Mouse (Mus musculus) forebrain, embryonic 11.5 days (tissue): ENCODE measurements around the gene Rrp15. TPM values are rescaled to one million over a fixed set of nuclear protein-coding genes. Genes with fewer than 3 reads are reported as not detected.
A peak's percentile ranks its signal among the peaks of the same experiment; 100 is the strongest.
"Not testable (repeated sequence)": the region's sequence is repeated elsewhere in the genome, so short reads cannot be mapped to it uniquely, and the experiment has no call there.

ENCODE experiments used
- ATAC-seq: fragments of 200-750 bp; cut with Nextera tagmentation; replicated peaks from 2 replicates; pipeline ENCODE4 v1.8.0; 2017; ENCODE audit warnings: moderate TSS enrichment; ENCODE audit not compliant: low FRiP score
- DNase-seq: peaks from one replicate; pipeline ENCODE4 v3.0.0-alpha.2; 2017; ENCODE audit warnings: low spot score
- H3K27ac ChIP-seq: fragments of 300-500 bp; sonication (generic); 2 replicates; pipeline ENCODE4 v1.5.1; 2014; ENCODE audit warnings: low read depth, low read length
- H3K27me3 ChIP-seq: fragments of 300-500 bp; sonication (generic); 2 replicates; pipeline ENCODE4 v1.6.1; 2014; ENCODE audit warnings: mild to moderate bottlenecking, low read length, mixed read lengths; ENCODE audit not compliant: control insufficient read depth, insufficient read depth
- H3K36me3 ChIP-seq: fragments of 300-500 bp; sonication (generic); 2 replicates; pipeline ENCODE4 v1.6.1; 2014; ENCODE audit warnings: mild to moderate bottlenecking, low read length, moderate library complexity, mixed read lengths; ENCODE audit not compliant: control insufficient read depth, insufficient read depth
- H3K4me1 ChIP-seq: fragments of 300-500 bp; sonication (generic); replicated peaks from 2 replicates; pipeline ENCODE4 v1.6.1; 2014; ENCODE audit warnings: low read length, mixed read lengths; ENCODE audit not compliant: control insufficient read depth, insufficient read depth
- H3K4me2 ChIP-seq: fragments of 300-500 bp; sonication (generic); 2 replicates; pipeline ENCODE4 v1.6.1; 2014; ENCODE audit warnings: low read depth, mild to moderate bottlenecking, low read length, moderate library complexity, mixed read lengths; ENCODE audit not compliant: severe bottlenecking
- H3K4me3 ChIP-seq: fragments of 300-500 bp; sonication (generic); 2 replicates; pipeline ENCODE4 v1.5.1; 2014; ENCODE audit warnings: low read depth, low read length
- H3K9ac ChIP-seq: fragments of 300-500 bp; sonication (generic); 2 replicates; pipeline ENCODE4 v1.6.1; 2014; ENCODE audit warnings: low read length
- H3K9me3 ChIP-seq: fragments of 300-500 bp; sonication (generic); 2 replicates; pipeline ENCODE4 v1.6.1; 2016; ENCODE audit warnings: low read length, mixed read lengths; ENCODE audit not compliant: control insufficient read depth
- WGBS: fragments of 180-500 bp; shearing (Covaris S2); extraction: QIAGEN DNeasy Blood & Tissue Kit; methylation state at CpG from one replicate; pipeline ENCODE4 v1.1.7; 2014; 5-methylcytosine and 5-hydroxymethylcytosine counted together
- polyA plus RNA-seq: library from polyadenylated mRNA; unstranded; fragments of >200 nt; fragmentation: Nextera tagmentation; extraction: Ambion mirVana; gene quantifications from 2 replicates; pipeline ENCODE4 v1.2.1, GENCODE M21; 2014

The Rrp15 gene
- polyA plus RNA-seq, 1 experiment from 2014 or later = 69.4 TPM

DNA sequence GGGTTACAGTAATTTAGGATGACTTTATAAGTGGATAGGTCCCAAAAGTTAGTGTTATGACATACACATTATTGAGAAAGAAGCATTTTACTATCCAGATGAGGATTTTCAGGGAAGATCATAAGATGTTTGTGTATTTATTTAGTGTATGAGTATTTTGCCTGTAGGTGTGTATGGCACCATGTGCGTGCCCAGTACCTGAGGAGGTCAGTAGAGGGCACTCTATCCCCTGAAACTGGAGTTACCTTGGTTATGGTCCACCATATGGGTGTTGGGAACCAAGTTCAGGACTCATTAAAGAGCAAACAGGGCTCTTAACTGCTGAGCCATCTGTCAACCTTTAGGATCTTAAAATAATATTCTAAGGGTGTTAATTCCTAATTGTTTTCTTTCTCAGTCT lies 19.2 kb upstream of the Rrp15 start:
- no peak for ATAC-seq
- DNase-seq = no peak
- H3K4me3 ChIP-seq = no peak overlapping the region
- H3K36me3 ChIP-seq = no peaks in the 10 kb centered on the region
- no peak overlapping the region for H3K4me2 ChIP-seq
- H3K27me3 ChIP-seq = no peaks in the 10 kb centered on the region
- no peaks in the 10 kb centered on the region for H3K4me1 ChIP-seq
- WGBS = 85% methylated on average over 1 of the region's 1 CpGs
- no peak overlapping the region for H3K27ac ChIP-seq
- H3K9ac ChIP-seq = no peak overlapping the region
- no peaks in the 10 kb centered on the region for H3K9me3 ChIP-seq

DNA sequence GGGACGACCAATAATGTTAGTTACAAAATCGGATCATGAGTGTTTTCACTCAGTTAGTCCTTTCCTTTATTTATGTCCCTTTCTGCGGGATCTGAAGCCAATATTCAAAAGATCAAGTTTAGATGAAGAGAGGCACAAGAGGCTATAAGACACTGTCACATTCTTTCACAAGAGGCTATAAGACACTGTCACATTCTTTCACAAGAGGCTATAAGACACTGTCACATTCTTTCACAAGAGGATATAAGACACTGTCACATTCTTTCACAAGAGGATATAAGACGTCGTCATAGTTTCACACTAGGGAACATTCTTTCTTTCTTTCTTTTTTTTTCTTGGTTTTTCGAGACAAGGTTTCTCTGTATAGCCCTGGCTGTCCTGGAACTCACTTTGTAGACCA lies 14.3 kb upstream of the Rrp15 start:
- 69% methylated on average over 6 of the region's 6 CpGs for WGBS
- not testable (repeated sequence) for H3K9me3 ChIP-seq, DNase-seq, H3K4me3 ChIP-seq, H3K4me2 ChIP-seq, H3K36me3 ChIP-seq, ATAC-seq, H3K4me1 ChIP-seq, H3K27me3 ChIP-seq, H3K9ac ChIP-seq, H3K27ac ChIP-seq

DNA sequence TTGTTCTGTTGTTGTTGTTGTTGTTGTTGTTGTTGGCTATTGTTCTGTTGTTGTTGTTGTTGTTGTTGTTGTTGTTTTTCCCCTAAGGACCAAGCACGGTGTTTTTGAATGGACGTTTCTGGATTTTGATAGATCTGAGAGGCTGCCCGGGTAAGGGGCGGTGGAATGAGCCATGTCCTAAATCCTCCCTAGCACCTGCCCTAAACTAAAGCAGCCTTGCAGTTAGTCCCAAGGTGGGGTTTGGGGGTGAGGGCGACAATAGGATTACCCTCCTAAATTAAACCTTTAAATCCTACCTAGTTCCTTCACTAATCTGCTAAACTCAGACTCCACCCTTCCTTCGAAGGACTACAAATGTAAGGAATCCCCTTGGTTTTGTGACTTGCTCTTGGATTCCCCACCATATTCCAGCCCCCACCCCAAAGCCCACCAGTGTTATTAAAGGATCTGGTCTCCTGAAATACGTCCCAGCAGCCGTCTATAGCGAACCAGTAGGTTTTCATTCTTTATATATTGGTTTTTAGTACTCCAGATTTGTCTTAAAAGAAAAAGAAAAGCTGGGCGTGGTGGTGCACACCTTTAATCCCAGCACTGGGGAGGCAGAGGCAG lies 621 bp upstream of the Rrp15 start:
- H3K27me3 ChIP-seq = no peaks in the 10 kb centered on the region
- H3K4me2 ChIP-seq = peak overlapping the region; percentile 59
- H3K27ac ChIP-seq = no peak overlapping the region
- ATAC-seq (peak; percentile 78), DNase-seq (no peak)
- no peaks in the 10 kb centered on the region for H3K9me3 ChIP-seq
- H3K36me3 ChIP-seq = no peaks in the 10 kb centered on the region
- H3K4me3 ChIP-seq = peak overlapping the region; percentile 75
- H3K9ac ChIP-seq = peak overlapping the region; percentile 89
- WGBS = 34% methylated on average over 10 of the region's 10 CpGs
- peaks cover 7% of the 10 kb centered on the region; the same call in 1 of the 2 replicates for H3K4me1 ChIP-seq

DNA sequence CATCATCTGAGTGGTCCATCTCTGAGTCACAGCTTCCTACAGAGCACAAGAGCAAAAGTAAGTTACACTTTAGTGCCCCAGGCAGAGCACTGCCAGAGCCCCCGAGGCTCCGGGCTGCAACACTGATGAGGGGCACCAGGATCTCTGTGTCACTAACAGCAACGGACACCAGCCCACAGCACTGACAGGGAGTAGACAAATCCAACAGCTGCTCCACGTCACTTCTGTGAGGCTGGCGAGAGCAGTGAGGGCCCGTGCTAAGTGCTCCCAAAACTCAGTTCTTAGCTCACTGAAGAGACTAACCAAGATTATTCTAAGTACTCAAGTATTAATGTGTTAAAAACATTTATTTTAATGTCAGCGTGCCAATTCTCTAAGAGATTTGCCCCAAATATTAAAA lies 9.3 kb downstream of the Rrp15 start:
- DNase-seq (no peak), ATAC-seq (no peak)
- Histone ChIP-seq H3K27ac (no peak overlapping the region), H3K9ac (no peak overlapping the region), H3K36me3 (peaks cover 3% of the 10 kb centered on the region; the same call in 1 of the 2 replicates), H3K9me3 (no peaks in the 10 kb centered on the region), H3K4me1 (no peaks in the 10 kb centered on the region), H3K4me2 (no peak overlapping the region), H3K4me3 (no peak overlapping the region), H3K27me3 (no peaks in the 10 kb centered on the region)
- WGBS = 86% methylated on average over 7 of the region's 7 CpGs

DNA sequence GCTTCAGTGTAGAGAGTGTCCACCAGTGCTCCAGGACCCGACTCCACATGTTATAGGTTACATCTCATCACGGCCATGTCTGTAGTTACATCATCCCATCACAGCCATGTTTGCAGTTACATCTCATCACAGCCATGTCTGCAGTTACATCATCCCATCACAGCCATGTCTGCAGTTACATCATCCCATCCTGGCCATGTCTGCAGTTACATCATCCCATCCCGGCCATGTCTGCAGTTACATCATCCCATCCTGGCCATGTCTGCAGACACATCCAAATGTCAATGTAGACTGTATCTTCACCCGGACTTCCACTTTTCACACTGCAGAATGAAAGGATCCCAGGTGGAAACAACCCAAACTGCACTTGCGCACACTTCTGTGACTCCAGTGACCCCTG lies 13.6 kb downstream of the Rrp15 start:
- Histone ChIP-seq H3K4me3 (no peak overlapping the region), H3K9me3 (no peaks in the 10 kb centered on the region), H3K4me1 (no peaks in the 10 kb centered on the region), H3K27me3 (no peaks in the 10 kb centered on the region), H3K4me2 (no peak overlapping the region), H3K27ac (no peak overlapping the region), H3K36me3 (peaks cover 3% of the 10 kb centered on the region; the same call in 1 of the 2 replicates), H3K9ac (no peak overlapping the region)
- no peak for DNase-seq
- 94% methylated on average over 5 of the region's 5 CpGs for WGBS
- ATAC-seq = no peak

DNA sequence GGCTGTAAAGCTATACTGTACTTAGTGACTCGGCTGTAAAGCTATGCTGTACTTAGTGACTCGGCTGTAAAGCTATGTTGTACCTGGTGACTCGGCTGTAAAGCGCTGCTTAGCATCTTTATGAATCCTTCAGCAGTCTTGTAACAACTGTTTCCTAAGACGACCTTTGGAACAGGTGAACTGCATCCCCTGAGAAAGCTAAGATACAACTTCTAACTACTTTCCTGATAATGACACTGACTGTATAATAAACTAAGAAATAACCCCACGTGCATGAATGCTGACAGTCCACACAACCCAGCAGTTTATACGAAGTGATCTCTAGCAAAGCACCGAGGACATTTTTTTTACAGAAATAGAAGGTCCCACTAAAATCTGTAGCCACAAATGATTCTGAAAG lies 16.1 kb downstream of the Rrp15 start:
- Histone ChIP-seq H3K9ac (no peak overlapping the region), H3K4me1 (no peaks in the 10 kb centered on the region), H3K9me3 (no peaks in the 10 kb centered on the region), H3K36me3 (peaks cover 3% of the 10 kb centered on the region; the same call in 1 of the 2 replicates), H3K4me2 (no peak overlapping the region), H3K27ac (no peak overlapping the region), H3K27me3 (no peaks in the 10 kb centered on the region), H3K4me3 (no peak overlapping the region)
- DNase-seq = no peak
- WGBS = 96% methylated on average over 8 of the region's 8 CpGs
- ATAC-seq = no peak

DNA sequence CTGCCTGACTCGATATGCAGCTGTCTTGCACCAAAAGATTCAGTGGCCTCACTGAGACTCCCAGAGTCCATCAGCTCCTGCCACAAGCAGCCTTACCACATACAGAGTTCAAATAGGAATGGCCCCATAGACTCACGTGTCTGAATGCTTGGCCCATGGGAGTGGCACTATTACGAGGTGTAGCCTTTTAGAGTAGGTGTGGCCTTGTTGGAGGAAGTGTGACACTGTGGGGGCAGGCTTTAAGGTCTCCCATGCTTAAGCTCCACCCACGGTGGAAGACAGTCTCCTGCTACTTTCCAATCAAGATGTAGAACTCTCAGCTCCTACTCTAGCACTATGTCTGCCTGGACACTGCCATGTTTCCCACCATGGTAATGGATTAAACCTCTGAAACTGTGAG lies 20.4 kb downstream of the Rrp15 start:
- Histone ChIP-seq H3K27me3 (no peaks in the 10 kb centered on the region), H3K36me3 (no peaks in the 10 kb centered on the region; the same call in 1 of the 2 replicates), H3K9me3 (no peaks in the 10 kb centered on the region), H3K4me3 (no peak overlapping the region), H3K4me1 (no peaks in the 10 kb centered on the region), H3K9ac (no peak overlapping the region), H3K27ac (no peak overlapping the region), H3K4me2 (no peak overlapping the region)
- WGBS = 76% methylated on average over 4 of the region's 4 CpGs
- ATAC-seq (no peak), DNase-seq (no peak)

DNA sequence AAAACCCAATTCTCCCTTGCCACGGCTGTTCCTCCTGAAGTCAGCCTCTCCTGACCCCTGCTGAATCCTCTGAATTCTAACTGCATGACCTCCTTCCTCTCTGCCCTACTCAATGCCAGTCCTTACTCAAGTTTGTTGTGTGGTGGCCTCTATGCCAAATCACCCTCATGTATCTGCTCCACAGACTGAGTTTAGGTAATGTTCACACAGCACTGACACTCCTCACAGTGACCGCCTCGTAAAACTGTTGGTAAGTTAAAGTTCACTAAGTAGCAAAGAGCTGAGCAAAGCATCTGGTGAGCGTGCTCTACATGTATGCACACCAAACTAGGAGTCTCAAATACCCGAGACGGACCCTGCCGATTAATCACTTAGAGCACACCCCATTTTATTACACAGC lies 23.0 kb downstream of the Rrp15 start:
- DNase-seq (no peak), ATAC-seq (no peak)
- no peaks in the 10 kb centered on the region for H3K27me3 ChIP-seq
- no peaks in the 10 kb centered on the region for H3K4me1 ChIP-seq
- no peaks in the 10 kb centered on the region for H3K9me3 ChIP-seq
- H3K9ac ChIP-seq = no peak overlapping the region
- no peak overlapping the region for H3K4me2 ChIP-seq
- WGBS = 79% methylated on average over 7 of the region's 7 CpGs
- no peak overlapping the region for H3K4me3 ChIP-seq
- no peaks in the 10 kb centered on the region; the same call in 1 of the 2 replicates for H3K36me3 ChIP-seq
- no peak overlapping the region for H3K27ac ChIP-seq

DNA sequence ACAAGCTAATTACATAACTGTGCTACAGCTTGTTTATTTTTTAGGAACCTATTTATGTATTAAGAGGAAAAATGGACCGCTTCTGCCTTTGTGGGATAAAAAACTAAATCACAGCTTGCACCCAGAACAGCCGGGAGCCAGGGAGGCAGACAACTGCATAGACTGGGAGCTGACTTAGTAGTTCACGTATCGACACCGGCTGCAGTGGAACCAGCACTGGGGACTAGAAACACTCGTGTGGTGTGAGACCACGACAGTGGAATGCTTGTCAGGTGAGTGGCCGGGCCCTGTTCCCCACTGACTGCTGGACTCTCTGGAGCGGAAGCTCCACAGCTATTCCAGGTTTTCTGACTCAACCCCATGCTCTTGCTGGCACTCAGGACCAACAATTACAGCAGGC lies 26.9 kb downstream of the Rrp15 start:
- 82% methylated on average over 9 of the region's 9 CpGs for WGBS
- no peak for DNase-seq
- peak; percentile 53; the same call in 1 of the 2 replicates for ATAC-seq

More for the DNA sequence above, 26.9 kb downstream of the Rrp15 start:
- no peak overlapping the region for H3K9ac ChIP-seq
- no peak overlapping the region for H3K27ac ChIP-seq
- no peaks in the 10 kb centered on the region for H3K4me1 ChIP-seq
- no peak overlapping the region for H3K4me2 ChIP-seq
- no peak overlapping the region for H3K4me3 ChIP-seq
- no peaks in the 10 kb centered on the region for H3K27me3 ChIP-seq
- H3K9me3 ChIP-seq = no peaks in the 10 kb centered on the region
- H3K36me3 ChIP-seq = no peaks in the 10 kb centered on the region
